Mouse (Mus musculus): ENCODE results near the gene Eci1.
A peak's percentile ranks its signal among the peaks of the same experiment; 100 is the strongest.
"Not testable (repeated sequence)": the region's sequence is repeated elsewhere in the genome, so short reads cannot be mapped to it uniquely, and the experiment has no call there.

Eci1 gene

DNA sequence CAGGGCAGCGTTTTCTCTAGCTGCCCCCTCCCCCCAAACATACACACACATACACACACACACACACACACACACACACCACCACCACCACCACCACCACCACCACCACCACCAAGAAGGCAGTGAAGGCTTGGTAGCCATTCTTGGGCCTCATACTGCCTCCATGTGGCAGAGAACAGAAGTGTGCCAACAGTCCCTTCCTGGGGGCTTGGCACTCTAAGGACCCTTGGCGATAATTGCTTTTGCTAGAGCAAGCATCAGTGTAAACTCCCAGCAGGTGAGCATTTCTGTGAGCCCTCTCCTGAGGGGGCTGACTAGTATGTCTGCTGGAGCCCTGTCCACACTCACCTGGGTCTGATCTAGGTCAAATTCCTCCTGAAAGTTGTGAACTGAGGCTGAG, 14.7 kb downstream of the Eci1 start:
- no peak for DNase-seq

- no peak for DNase-seq
Measured at GRCm38 (mm10) chr17:24442107-24442506, 15.7 kb downstream of the Eci1 start.

DNA sequence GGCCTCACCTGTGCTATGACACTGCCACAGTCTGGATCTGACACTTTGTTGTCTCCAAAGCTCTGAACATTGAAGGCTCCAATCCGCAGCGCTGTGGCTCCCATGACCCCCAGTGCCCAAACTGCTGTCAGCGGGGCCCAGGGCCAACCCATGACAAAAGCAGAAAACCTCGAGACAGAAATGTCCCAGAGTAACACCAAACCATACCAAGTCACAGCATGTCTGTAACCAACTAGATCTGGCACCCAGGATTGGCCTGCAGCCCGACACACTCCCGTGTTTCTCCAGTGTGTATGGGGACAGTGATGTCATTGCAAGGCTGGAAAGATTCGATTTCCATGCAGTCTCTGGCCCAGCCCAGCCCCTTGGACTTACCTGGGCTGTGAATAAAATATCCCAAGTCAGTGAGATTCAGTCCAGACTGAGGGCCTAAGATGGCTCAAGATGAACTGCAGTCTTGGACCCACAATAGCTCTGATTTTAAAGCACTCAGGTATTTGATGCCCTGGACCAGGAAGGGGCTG, 16.3 kb downstream of the Eci1 start, which contains the start of gene Dnase1l2:
Dnase1l2 (minus strand) TSS at position 474 of the 524 bp plus-strand sequence.
- no peak for DNase-seq

GRCm38 (mm10) chr17:24443409-24443808, 17.0 kb downstream of the Eci1 start:
- DNase-seq: no peak

DNA sequence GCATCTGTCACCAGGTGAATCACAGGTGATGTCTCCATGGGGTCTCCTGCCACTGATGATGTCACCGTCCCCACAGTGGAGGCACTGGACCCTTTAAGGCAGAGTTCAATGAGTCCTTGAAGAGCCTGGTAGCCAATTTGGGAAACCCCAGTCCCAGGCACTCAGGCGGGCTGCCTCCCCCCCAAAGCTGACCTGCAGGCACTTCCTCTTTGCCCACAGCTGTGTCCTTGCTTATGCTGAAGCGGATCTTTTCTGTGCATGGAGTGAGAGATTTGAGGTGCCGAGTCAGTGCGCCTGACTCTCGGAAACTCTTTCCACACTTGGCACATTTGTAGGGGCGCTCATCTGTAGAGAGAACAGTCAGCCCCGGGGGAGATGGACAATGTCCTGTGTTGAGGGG, 20.1 kb downstream of the Eci1 start:
- DNase-seq: no peak

GRCm38 (mm10) chr17:24449507-24449906, 23.1 kb downstream of the Eci1 start:
- no peak for DNase-seq

DNA sequence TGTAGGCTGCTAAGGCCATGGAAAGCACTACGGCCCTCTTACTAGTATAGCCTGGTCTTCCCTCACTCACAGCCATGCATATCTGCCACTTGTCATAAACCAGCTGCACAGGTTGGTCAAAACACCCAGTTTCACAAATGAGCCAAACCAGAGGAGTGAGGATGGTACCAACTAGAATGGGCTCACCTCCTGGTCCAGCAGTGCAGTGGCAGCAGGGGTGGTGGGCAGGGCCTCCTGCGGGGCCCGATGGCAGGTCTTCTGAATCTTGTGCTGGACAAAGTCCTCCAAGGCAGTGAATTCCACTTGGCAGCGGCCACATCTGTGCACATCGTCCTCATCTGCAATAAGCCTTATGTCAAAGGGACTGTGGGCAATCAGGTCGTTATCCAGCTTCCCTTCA, 24.8 kb downstream of the Eci1 start:
- DNase-seq: no peak

GRCm38 (mm10) chr17:24453372-24453771, 26.9 kb downstream of the Eci1 start:
- DNase-seq: no peak

DNA sequence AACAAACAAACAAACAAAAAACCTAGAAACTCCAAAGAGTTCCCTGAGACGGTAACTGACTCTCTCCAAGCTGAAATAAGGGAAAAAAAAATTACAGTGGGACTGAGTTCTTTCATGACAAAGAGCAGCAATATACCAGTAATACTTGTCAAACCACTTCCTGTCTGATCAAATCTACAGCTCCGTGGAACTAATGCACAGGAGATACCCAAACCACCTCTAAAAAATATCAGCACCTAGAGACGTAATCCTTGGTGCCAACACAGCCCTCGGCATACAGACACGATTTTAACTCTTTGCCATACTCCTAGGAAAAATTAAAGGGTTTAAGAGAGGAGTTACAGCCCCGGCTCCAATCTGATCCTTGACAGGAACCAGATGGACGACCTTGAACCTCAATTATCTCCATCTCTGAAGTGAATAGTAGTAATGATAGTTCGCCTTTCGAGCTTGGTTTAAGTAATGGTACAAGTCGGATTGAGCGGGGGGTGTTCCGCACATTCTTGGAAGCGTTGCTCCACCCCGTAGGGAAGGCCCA, 27.8 kb downstream of the Eci1 start:
- DNase-seq: no peak

DNA sequence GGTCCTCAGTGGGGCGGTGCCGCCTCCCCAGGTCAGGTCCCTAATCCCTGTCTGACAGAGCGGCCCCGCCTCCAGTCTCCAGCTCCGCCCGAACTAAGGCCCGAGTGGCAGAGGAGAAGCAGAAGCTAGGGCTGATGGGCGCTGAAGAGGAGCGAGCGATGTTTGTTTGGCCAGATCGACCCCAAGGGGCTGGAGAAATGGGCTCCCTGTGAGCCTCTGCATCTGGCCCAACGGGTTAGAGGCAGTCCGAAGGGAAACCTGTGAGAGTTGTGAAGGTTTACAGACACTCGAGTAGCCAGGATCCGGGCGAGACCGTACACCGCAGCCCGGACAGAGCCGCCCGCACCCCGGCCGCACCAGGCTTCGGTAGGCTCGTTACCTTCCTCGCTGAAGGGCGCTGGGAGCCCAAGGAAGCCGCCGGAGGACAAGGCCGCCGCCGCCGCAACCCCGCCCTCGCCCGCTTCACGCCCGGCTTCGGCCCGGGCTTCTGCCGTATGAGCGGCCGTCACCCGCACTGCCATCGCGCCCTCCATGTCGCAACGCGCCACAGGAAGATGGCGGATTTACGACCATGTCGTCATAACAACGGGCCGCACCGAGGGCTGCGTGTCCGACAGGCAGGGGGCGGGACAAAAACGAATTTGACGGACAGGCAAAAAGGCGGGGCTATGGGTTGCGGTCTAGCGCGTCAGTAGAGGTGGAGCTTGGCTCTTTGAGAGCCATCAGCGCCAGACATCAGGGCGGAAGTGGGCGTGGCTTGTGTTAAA, 28.5 kb downstream of the Eci1 start:
- peak; percentile 98 to 99 for DNase-seq

- not testable (repeated sequence) for DNase-seq
Measured at GRCm38 (mm10) chr17:24455523-24456206, 29.2 kb downstream of the Eci1 start.

- DNase-seq: no peak
Measured at GRCm38 (mm10) chr17:24461580-24461979, 35.1 kb downstream of the Eci1 start.

DNA sequence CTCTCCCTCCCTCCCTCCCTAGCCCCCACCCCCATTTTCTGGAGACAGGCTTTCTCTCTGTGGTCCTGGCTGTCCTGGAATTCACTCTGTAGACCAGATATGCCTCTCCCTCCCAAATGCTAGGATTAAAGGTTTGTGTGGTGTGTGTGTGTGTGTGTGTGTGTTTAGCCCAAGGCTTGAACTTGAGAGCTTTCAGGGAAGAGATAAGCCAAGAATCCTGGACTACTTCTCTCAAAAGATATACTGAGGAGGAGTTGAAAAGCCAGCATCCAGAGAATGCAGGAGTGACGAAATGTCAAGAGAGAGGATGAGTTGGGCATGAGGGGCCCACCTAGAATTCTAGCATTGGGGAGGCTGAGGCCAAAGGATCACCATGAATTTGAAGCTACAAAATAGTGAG, 36.5 kb downstream of the Eci1 start:
- no peak for DNase-seq

- DNase-seq: no peak
Measured at GRCm38 (mm10) chr17:24463374-24464133, 37.1 kb downstream of the Eci1 start.

- no peak for DNase-seq
Measured at GRCm38 (mm10) chr17:24468636-24469246, 42.3 kb downstream of the Eci1 start.

- DNase-seq: no peak
Measured at GRCm38 (mm10) chr17:24469336-24469909, 43.0 kb downstream of the Eci1 start.

- DNase-seq: peak; percentile 96 to 98
Measured at GRCm38 (mm10) chr17:24469910-24470602, 43.6 kb downstream of the Eci1 start, which contains the start of the genes E4f1 and Pgp. Gene E4f1 (minus strand): TSS chr17:24470313. Gene Pgp (plus strand): TSS chr17:24470392.

GRCm38 (mm10) chr17:24470701-24471527, 44.5 kb downstream of the Eci1 start:
- peak; percentile 25 to 54 for DNase-seq

DNA sequence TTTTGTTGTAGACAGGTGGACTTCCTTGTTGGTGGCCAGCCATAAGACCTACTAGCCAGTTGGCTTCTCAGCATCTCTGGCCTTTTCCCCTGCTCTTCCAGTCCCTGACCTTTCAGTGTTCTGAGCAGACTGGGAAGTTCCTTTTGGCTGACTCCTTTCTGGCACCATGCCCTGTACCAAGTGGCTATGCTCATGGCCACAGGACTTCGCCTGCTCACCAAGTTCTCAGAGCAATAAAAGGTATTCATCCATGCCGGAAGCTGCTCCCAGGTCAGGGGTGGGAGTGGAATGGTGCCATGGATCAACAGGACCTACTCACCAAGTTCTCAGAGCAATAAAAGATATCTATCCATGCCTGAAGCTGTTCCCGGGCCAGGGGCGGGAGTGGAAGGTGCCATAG, 46.1 kb downstream of the Eci1 start:
- no peak for DNase-seq

DNA sequence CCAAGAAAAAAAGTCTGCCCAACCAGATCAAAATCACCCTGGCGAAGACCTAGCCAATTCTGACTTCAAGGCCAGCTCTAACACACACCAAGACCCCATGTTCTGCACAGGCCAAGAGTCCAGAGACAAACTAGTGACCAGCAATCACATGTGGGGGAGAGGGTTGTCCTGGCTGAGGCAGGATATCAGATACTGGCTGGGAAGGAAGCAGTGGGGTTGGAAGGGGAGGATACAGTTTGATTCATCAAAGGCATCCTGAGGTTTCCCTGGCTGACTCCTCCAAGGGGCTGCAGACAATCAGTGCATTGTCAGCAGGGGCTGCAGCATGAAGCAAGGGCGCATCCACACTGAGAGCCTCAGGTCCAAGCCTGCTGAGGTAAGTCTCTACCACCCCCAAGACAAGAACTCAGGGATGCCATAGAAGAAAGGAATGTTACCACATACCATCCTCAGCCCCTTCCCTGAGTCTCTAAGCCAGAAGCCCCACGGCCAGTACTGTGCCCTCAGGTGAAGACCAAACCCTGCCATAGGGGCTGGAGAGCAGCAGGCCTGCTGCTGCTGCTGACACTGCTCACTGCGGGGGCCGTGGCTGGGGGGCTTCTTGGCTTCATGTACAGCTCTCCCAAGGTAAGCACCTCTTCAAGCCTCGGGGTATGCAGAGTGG, 47.3 kb downstream of the Eci1 start, which contains the start of gene Bricd5:
Bricd5 (plus strand) TSS at position 273 of the 664 bp plus-strand sequence.
- no peak for DNase-seq
